Mouse (Mus musculus) v-Abl transformed pro-B cells (cell line): Measurements from ENCODE around the gene Selenbp1.
"Not testable (repeated sequence)": the region's sequence is repeated elsewhere in the genome, so short reads cannot be mapped to it uniquely, and the experiment has no call there.

Source experiments
- in situ Hi-C, 2 experiments: fragments of 400-800 bp; cut with MboI; formaldehyde crosslinking; loops; one replicate each; pipeline ENCODE4 v1.15.1; 2025; ENCODE audit not compliant: unreplicated experiment in 2 of 2

Gene Selenbp1

DNA sequence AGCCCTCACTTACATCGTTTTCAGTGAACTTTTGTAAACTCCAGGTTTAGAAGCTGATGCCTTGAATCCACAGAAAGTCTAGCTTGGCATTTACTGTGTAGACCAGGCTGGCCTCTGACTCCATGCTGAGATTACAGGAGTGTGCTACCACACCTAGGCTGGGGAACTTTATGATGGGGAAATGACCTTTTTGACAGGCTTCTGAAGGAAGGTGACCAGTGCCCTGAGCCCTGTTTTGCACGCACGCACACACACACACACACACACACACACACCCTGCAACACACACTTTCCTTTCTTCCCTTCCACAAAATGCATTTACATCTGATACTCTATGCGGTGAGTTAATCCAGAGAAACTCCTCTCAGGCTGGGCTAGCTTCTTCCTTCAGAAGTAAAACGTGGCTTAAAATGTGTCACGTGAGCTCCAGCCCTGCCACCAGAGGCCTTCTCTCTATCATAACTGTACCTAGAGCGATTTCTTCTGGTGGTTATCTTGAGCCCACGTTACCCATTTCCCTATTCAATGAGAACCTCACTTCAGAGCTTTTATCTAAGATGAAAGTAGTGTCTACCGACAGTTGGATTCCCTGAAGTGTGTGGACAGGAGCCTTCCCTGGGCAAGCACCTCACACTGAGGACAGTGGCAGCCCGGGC lies 1.3 kb upstream of the Selenbp1 start:
- in situ Hi-C loops = not testable (repeated sequence)

DNA sequence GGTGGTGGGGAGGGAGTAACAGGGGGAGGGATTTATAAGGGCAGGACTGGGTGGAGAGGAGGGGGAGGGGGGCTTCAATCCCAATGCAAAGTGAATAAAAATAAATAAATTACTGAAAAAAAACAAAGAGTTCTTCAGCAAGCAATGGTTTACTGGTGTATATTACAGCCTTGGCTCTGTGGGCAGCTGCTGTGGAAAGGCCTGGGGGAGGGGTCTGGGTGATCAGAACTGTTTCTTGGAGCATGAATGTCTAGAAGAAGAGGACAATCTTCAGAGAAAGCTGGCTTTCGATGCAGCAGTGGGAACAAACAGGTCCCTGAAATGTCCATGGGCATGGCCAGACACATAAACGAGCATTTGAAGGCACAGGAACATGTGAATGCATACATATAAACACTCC lies 577 bp upstream of the Selenbp1 start:
- in situ Hi-C loops = not testable (repeated sequence)

DNA sequence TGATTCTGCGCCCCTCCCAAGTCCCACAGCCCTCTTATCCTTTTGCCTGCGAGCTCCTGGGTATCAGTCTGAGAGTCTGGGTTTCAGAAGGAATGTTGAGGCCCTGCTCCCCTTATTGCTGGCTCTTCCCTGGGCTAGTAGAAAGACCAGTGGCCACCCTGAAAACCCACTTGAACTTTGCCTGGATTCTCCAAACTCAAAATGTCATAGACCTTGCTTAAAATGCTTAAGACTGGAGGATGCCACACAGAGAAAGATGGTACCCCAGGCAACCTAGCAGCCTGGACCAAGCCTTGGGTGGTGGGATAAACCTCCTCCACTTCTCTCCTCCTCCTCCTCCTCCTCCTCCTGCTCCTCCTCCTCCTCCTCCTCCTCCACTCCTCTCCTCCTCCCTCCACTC lies 748 bp downstream of the Selenbp1 start:
- in situ Hi-C loops = not testable (repeated sequence)

DNA sequence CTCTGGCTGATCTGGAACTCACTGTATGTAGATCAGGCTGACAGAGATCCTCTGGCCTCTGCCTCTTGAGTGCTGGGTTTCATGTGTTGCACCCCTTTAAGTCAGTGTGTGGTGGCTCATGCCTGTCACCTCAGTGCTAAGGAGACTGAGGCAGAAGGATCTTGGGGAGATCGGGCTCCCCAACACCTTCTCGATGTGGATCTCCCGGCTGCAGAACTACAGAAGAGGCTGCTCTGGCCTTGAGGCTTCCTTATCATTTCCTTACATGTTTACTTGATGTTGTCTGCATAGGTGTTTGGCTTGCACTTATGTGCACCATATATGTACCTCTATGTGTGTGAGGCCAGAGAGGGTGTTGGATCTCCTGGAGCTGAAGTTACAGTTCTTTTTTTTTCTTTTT lies 1.7 kb downstream of the Selenbp1 start:
- in situ Hi-C loops = not testable (repeated sequence)

DNA sequence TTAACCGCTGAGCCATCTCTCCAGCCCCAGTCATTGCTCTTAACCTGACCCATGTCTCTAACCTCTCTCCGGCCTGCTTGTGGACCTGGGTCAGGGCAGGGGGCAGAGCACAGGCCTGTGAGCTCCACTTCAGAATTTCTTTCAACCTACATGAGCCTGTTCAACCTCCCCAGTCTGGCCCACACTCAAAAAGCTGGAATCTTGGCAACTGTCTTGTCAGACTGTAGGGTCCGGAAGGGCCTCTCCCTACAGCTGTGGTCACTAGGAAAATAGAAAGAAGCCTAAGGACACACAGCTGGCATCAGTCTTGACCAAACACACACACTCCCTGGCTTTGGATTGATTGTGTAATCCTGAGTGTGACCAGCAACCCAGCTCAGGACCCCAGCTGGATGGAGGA lies 2.5 kb downstream of the Selenbp1 start:
- in situ Hi-C loops = not testable (repeated sequence)

DNA sequence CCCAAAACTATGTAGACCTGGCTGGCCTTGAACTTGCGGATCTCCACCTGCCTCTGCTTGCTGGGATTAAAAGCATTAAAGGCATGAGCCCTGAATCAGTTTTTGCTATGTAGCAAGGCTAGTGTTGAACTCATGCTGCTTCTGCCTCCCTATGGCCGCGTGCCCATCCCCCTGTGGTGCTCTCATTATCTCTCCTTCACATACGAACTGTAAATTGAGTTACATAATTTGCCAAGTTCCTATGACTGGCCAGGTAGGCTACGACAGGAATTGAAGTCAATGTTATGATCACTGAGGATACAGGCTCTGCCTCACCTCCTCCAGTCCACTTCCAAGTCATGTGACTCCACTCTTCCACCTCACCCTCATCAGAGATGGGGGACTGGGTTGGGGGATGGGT lies 3.3 kb downstream of the Selenbp1 start:
- in situ Hi-C loops = not testable (repeated sequence)

DNA sequence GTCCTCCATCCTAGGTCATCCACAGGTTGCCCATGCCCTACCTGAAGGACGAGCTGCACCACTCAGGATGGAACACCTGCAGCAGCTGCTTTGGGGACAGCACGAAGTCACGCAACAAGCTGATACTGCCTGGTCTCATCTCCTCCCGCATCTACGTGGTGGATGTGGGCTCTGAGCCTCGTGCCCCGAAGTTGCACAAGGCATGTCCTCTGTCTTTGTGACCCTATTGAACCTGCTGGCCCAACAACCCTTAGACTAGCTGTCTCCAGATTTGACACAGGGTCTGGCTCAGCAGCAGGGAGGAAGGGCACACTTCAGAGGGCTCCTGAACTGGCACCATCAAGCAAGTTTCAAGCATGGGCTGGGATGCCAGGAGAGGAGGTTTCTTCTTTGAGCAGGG lies 4.3 kb downstream of the Selenbp1 start:
- in situ Hi-C loops = not testable (repeated sequence)

DNA sequence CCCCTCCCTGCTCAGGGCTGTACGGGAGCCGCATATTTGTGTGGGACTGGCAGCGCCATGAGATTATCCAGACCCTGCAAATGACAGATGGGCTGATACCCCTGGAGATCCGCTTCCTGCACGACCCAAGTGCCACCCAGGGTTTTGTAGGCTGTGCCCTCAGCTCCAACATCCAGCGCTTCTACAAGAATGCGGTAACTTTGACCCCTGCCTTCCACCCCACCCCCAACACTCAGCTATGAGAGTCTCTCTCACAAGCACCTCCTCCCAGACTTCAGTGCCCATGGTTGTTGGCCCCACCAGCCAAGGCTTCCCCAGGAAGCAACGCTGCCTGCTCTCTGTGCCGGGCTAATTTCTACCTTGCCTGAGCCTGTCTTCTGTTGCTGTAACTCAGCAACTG lies 7.2 kb downstream of the Selenbp1 start:
- in situ Hi-C loops = loop anchor here in 1 of 2 experiments (5.0 kb wide), 1 partner anchor 38 kb away; no protein-coding TSS in a partner anchor

DNA sequence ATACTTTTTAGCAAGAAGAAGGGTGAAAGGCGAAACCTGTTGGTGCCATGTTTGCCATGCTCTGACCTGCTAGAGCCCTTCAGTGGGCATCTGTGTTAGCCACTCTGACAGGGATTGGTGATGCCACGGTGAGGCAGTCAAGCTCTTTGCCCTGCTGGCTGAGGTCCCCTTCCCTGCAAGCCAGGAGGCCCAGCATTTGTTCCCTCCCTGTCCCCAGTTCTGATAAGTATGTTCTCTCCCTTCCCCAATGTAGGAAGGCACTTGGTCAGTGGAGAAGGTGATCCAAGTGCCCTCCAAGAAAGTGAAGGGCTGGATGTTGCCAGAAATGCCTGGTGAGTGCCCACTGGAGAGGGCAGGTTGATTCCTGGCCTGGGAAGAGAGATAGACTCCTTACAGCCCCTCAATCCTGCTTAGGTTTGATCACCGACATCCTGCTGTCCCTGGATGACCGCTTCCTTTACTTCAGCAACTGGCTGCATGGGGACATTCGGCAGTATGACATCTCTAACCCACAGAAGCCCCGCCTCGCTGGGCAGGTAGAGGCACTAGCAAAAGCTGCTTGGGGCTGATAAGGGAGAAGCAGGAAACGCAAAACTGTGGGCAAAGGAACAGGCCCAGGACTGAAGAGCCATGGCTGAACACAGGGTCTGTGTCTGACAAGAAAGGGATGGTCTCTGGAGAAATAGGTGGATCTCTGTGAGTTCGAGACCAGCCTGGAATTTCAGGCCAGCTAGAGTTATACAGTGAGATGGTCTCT lies 9.5 kb downstream of the Selenbp1 start:
- in situ Hi-C loops = loop anchor here in 1 of 2 experiments (5.0 kb wide), 1 partner anchor 40 kb away; no protein-coding TSS in a partner anchor

DNA sequence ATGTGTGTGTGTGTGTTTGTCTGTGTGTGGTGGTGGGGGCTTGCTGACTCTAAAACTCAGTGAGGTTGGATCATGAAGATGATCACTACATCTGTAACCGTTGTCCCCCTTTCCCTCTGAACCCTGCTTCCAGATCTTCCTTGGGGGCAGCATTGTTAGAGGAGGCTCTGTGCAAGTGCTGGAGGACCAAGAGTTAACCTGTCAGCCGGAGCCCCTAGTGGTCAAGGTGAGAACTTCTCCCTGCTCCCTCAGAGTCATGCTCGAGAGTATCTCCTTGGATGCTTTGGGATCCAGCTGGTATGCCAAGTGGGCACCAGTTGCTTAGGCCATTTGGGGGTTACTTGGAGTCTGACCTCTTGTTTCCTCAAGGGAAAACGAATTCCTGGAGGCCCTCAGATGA lies 10.8 kb downstream of the Selenbp1 start:
- in situ Hi-C loops = loop anchor here in 1 of 2 experiments (5.0 kb wide), 1 partner anchor 41 kb away; no protein-coding TSS in a partner anchor

DNA sequence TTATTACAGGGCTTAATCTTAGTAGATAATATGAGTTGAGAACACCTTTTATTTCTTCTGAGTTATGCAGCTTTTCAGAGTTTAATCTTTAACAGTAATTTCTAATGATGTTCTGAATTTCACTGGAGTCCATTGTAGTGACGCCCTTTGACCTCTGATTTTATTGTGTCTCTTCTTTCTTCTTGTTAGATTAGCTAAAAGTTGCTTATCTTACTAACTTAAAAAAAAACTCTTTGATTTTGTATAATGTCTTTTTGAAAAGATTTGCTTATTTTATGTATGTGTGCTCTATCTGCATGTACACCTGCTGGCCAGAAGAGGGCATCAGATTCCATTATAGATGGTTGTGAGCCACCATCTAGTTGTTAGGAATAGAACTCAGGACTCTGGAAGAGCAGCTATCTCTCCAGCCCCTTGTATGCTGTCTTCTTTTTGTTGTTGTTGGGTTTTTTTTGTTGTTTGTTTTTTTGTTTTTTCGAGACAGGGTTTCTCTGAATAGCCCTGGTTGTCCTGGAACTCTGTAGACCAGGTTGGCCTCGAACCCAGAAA lies 15.3 kb downstream of the Selenbp1 start:
- in situ Hi-C loops = no loop called here

DNA sequence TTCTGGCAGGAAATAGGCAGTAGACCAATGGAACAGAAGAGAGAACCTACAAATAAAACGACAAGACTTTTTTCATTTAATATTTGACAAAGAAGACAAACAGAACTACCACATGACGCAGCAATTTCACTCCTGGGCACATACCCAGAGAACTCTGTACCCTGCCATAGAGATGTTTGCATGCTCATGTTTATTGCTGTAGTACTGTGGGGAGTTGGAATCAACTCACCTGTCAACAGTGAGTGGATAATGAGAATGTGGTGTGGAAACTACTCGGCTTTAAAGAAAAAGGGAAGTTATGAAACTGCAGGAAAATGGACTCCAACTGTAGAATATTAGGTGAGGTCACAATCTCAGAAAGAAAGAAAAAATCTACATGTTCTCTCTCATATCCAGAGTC lies 16.8 kb downstream of the Selenbp1 start:
- in situ Hi-C loops = loop anchor here in 1 of 2 experiments (5.0 kb wide), 1 partner anchor 48 kb away; no protein-coding TSS in a partner anchor

DNA sequence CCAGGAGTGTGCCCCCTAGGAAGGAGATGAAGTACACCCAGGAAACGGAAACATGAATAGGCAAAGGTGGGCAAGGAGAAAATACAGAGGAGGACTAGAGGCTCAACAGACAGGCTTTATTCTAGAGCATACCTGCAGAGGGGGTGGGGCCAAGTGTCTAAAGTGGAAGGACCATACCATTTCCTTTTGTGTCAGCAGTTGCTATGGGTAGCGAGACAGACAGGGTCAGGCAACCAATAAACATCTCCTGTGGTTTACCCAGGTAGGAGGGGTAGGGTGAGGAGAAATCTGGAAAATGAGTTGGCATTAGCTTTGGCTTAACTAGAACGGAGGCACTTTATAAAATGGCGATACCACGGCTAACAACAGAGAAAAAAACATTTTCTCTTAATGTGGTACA lies 19.9 kb downstream of the Selenbp1 start:
- in situ Hi-C loops = loop anchor here in 1 of 2 experiments (5.0 kb wide), 1 partner anchor 44 kb away; no protein-coding TSS in a partner anchor

DNA sequence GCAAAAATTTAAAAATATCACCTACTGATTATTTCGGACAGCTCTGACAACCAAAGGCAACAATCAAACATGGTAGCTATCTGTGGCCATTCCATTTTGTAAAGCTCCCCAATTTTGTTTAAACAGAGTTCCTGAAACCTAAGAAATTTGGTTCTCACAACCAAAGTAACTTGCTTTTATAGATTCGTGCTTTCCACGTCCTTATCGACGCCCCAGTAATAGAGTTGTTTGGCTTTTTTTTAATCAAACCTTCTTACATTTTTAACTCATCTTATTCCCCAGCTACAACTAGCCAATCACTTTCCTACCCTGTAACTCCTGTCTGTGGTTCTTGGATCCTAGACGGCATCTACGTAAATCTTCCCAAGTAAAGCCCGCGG lies 20.5 kb downstream of the Selenbp1 start:
- in situ Hi-C loops = loop anchor here in 1 of 2 experiments (5.0 kb wide), 1 partner anchor 44 kb away; no protein-coding TSS in a partner anchor

DNA sequence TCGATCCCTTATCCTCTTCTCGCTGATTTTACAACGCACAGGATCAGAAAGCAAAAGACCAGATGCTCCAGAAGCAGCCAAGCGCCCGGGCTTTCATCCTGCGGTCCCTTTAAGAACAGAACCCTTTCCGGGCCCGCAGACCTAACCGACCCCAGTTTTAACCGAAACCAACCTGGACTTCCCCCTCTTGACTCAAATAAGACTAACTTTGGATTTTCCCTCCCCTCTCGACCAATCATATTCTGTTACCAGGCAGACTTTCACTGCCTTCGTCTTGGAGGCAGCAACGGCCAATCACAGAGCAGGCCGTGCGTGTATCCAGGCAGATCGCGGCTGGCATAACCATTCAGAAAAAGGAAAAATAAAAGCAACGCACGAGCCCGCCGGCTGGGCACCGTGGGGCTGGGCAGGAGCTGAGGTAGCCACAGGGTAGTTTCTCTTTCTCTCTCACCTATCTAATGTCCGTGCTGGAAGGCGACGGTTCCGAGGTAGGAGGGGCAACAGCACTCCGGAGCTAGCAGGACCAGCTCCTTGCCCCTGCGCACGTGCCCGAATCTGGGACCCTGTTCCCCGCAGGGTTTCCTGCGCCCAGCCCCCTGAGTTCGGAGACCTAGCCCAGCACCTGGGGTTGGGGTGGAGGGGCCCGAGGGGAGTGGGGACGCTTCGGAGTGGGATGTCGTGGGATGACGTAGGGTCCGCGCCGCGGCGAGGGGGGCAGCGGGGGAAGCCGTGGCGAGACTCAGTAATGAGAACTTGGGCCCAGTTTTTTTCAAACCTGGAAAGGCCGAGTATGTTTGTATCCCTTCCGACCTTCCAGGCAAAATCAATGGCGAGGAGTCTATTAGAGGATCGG lies 21.1 kb downstream of the Selenbp1 start, which contains the start of gene Rfx5:
Rfx5 (plus strand) TSS at position 312 of the 853 bp plus-strand sequence.
- in situ Hi-C loops = loop anchor here in 1 of 2 experiments (5.0 kb wide), 1 partner anchor 43 kb away; no protein-coding TSS in a partner anchor

DNA sequence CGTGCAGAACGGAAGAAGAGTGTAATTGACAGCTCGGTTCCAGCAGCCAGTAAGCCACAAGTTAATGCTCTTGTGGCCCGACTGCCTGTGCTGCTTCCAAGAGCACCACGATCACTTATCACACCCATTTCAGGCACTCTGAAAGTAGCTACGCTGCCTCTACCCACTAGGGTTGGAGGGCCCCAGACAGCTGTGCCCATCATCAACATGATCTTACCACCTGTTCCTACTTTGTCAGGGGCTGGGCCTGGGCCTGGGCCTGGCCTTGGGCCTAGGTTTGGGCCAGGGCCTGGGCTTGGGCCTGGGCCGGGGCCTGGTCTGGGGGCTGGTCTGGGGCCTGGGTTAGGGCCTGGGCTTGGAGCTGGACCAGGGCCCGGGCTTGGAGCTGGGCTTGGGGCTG lies 25.4 kb downstream of the Selenbp1 start:
- in situ Hi-C loops = loop anchor here in 1 of 2 experiments (5.0 kb wide), 1 partner anchor 39 kb away; no protein-coding TSS in a partner anchor

DNA sequence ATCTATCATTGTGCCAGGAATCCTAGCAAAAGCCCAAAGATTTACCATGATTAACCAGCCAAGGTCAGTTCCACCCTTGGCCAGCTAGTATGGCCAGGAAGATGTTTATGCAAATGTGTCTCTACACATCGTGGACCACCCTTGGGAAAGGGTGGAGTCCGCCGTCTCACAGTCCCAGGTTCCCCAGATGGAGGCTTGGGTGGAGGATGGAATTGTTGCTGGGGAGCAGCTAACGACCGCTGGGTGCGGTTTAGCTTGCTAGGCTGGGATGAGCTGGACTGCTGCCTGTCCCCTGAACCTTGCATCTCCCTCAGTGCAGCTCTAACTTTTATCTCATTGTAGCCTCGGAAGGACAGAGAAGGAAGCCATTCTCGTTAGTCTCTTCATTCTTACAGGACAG lies 27.0 kb downstream of the Selenbp1 start:
- in situ Hi-C loops = loop anchor here in 1 of 2 experiments (5.0 kb wide), 1 partner anchor 37 kb away; no protein-coding TSS in a partner anchor

DNA sequence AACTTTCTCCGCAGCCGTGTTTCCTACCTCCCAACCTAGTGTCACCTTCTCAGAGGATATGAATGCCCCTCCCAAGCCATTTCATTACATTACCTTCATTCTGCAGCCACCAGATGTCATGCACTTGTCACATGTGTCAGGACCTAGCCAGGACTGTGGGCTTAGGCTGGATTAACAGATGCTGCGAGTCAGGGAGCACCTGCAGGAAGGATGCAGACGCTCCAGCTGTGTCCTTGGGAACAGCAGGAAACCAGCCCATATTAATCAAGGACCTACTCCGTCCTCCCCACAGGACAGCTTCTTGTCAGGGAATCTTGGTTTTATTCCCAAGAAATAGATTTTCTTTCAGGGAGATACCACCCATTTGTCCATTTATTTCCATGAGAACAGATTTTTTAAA lies 27.5 kb downstream of the Selenbp1 start:
- in situ Hi-C loops = no loop called here

DNA sequence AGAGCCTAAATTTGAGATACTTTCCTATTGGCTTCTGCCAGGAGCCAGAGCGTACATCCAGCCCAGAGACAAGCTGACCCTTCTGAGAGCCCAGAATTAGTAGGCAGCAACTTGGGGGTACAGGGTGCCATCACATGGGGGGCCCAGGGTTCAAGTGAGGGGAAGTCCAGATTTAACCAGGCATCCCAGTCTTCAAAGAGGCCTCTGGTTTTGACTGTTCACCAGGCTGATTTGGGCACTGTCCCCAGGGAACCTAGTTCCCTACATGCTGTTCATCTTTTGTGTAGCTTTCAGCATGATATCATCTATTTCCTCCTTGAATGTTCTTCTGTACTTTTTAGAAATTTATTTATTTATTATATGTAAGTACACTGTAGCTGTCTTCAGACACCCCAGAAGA lies 32.1 kb downstream of the Selenbp1 start:
- in situ Hi-C loops = no loop called here

DNA sequence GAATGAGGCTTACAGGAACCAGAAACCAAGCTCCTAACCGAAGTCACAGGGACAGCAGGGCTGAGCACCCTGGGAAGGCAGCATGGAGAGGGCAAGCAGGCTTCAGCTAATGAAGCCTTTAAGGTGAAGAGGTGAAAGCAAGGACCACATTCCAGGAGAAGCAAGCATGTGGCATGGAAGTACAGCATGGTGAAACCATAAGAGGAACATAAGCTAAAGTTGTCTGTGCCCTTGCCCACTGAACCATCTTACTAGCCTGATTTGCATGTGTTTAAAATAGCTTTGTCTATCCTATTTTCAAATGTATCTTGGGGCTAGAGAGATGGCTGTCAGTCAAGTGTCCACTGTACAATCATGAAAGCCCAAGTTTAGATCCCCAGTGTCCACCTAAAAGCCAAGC lies 33.0 kb downstream of the Selenbp1 start:
- in situ Hi-C loops = no loop called here
